ENCODE assay signal across 20 mouse cellular contexts in the genomic region with DNA sequence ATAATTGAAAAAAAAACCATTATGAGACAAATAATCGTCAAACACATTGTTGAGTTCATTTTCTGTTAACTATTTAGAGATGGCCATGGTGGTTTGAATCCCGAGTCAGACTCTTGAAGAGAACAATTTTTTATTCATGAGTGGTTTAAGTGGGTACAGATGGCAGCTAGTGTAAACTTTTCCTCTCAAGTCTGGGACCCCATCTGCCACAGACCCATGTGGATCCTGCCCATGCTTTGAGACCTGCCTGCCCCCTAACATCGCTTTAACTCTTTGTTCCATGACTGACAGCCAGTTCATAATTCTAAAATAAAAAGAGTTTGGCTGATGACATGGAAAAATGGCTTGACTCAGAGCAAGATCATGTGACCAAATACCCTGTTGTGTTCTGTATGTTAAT.
"Had no signal": no experiment of that assay in that cellular context is flagged by ENCODE, and none has a peak within 500 bp of the region (broad histone marks: within the 10 kb centered on the region; RNA-seq: fewer than 3 reads in every experiment).

No protein-coding gene starts in this region.

- DNase-seq: kidney, adult 2 months; kidney, postnatal 25 days; layer of hippocampus, adult 9-11 months; layer of hippocampus, postnatal 36 days; liver, embryonic 13.5 days; lung, adult 2 months; lung, postnatal 14 days; lung, postnatal 4 days; retina, postnatal 1 day; right cerebral cortex, postnatal 25 days; spleen, adult 18-20 months; thymus, postnatal 25 days had no signal

- H3K36me3 ChIP-seq: liver, embryonic 13.5 days; neural tube, embryonic 13.5 days; stomach, embryonic 15.5 days had no signal

- H3K27ac ChIP-seq: kidney, postnatal 0 days; layer of hippocampus, adult 2 months; left cerebral cortex, adult 2 months; liver, embryonic 13.5 days; neural tube, embryonic 13.5 days; stomach, embryonic 15.5 days had no signal

- H3K4me1 ChIP-seq: liver, embryonic 13.5 days; stomach, embryonic 15.5 days had no signal

- H3K4me3 ChIP-seq: layer of hippocampus, adult 2 months; left cerebral cortex, adult 2 months; liver, embryonic 13.5 days; myocyte; neural tube, embryonic 13.5 days; stomach, embryonic 15.5 days had no signal

- H3K27me3 ChIP-seq: liver, embryonic 13.5 days; neural tube, embryonic 13.5 days; stomach, embryonic 15.5 days had no signal

- H3K4me2 ChIP-seq: liver, embryonic 13.5 days; midbrain, embryonic 11.5 days; neural tube, embryonic 13.5 days; stomach, embryonic 15.5 days had no signal

- H3K9me3 ChIP-seq: liver, embryonic 13.5 days; neural tube, embryonic 13.5 days; stomach, embryonic 15.5 days had no signal

- H3K9ac ChIP-seq: liver, embryonic 13.5 days; neural tube, embryonic 13.5 days; stomach, embryonic 15.5 days had no signal

- ATAC-seq: midbrain, embryonic 16.5 days had no signal
